Mouse (Mus musculus) CH12.LX (cell line): ENCODE data around the gene Gpr152.

Experiments used
- EP300 ChIP-seq: IDR thresholded peaks from 2 replicates; pipeline ENCODE4 v1.6.1; 2011; ENCODE audit warnings: low read length, improper control_type of control experiment
- MAFK ChIP-seq: IDR thresholded peaks from 2 replicates; pipeline ENCODE4 v1.6.1; 2011; ENCODE audit warnings: low read length, improper control_type of control experiment; ENCODE audit not compliant: insufficient replicate concordance
- TBP ChIP-seq: conservative IDR thresholded peaks from 2 replicates; pipeline ENCODE4 v1.6.1; 2011; ENCODE audit warnings: low read depth, low read length, improper control_type of control experiment

GRCm38 (mm10) chr19:4172925-4173324 lies 33.3 kb downstream of the Gpr152 start:
- TF ChIP-seq TBP: no peak
- TF ChIP-seq EP300: no peak
- no peak for TF ChIP-seq MAFK
